Mouse (Mus musculus): Measurements from ENCODE around the gene Casp8. TPM values are rescaled to one million over a fixed set of nuclear protein-coding genes. Genes with fewer than 3 reads are reported as not detected.
"Not testable (repeated sequence)": the region's sequence is repeated elsewhere in the genome, so short reads cannot be mapped to it uniquely, and the experiment has no call there.

Gene Casp8
- polyA plus RNA-seq, 1 experiment from 2014 or later, result 25.8 TPM

DNA sequence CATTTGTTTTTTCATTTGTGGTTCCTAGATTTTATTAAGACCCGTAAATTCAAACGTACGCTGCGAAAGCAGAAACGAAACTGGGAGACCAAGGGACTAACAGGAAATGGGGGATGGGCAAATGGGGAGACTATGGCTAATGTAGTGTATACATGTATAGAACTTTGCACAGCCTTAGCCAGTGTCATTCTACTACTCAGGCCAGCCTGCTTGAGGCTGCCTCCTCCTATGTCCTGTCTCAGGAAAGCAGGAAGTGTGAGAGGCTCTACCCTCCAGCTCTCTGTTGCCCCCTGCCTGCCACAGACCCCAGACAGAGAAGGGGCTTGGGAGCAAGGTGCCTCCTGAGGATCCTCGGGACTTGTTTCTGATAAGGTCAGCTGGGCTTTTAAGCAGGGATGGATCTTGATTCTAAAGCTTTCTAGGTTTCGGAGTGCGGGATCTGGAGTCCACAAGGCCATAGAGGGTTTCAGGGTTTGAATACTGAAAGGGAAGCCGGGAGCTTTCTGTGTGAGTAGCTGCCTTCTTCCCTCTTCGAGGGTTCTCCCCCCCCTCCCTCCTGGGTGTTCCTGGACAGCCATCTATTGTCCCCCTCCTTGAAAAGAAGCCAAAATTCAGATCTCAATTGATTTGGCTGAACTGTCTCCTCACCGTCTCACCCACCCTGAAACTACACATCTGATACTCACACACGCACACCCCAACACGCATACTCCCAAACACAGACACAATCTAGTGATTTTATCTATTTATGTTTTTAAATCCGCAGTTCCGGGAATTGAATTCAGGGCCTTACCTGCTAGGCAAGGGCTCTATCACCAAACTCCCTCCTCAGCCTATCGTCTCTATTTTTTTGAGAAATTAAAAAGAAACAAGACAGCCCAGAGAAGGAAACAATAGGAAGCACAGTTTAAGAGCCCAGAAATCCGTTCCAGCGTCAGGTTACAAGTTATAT is 7.4 kb downstream of the Casp8 start:
- Histone ChIP-seq H3K4me3 (ENCODE audit: low read depth, low read length) (no peak overlapping the region), H3K27ac (ENCODE audit: low read depth, low read length) (no peak overlapping the region)
- ATAC-seq (replicated peaks; ENCODE audit: insufficient number of reproducible peaks, low FRiP score, low TSS enrichment), result no peak

DNA sequence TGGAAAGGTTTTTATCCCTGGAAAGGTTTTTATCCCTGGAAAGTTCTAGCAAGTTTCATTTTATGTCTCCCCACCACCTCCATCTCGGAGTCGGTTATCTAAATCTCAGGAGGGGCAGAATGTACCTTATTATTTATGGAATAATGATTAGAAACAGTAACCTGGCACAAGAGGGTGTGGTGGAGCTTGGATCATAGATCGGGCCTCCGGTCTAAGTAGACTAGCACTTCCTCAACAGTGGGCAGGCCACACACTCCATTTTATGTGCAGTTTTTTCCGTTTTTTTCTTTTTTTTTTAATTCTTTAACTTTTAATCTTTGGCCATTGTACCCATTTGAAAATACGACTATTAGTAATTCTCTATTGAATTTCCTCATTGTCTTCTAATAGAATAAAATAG is 8.4 kb downstream of the Casp8 start:
- Histone ChIP-seq H3K4me2 (no peak overlapping the region), H3K9me3 (replicated peaks; ENCODE audit: control insufficient read depth, low read length) (no peaks in the 10 kb centered on the region), H3K36me3 (ENCODE audit: control insufficient read depth, insufficient read depth, low read length) (no peaks in the 10 kb centered on the region), H3K4me1 (ENCODE audit: control insufficient read depth, insufficient read depth, low read length) (no peaks in the 10 kb centered on the region), H3K4me3 (ENCODE audit: low read depth, low read length) (no peak overlapping the region), H3K27ac (ENCODE audit: low read depth, low read length) (no peak overlapping the region), H3K27me3 (ENCODE audit: control insufficient read depth, insufficient read depth, low read length) (no peaks in the 10 kb centered on the region), H3K9ac (ENCODE audit: low read depth, low read length) (no peak overlapping the region)
- ATAC-seq (replicated peaks; ENCODE audit: insufficient number of reproducible peaks, low FRiP score, low TSS enrichment), result no peak
- WGBS (ENCODE audit: insufficient replicate concordance), result 80% methylated on average over 6 of the region's 6 CpGs

More for the DNA sequence above, 7.4 kb downstream of the Casp8 start:
- no peaks in the 10 kb centered on the region for H3K27me3 ChIP-seq (ENCODE audit: control insufficient read depth, insufficient read depth, low read length)
- WGBS (ENCODE audit: insufficient replicate concordance), result 85% methylated on average over 18 of the region's 18 CpGs
- no peak overlapping the region for H3K9ac ChIP-seq (ENCODE audit: low read depth, low read length)
- H3K4me1 ChIP-seq (ENCODE audit: control insufficient read depth, insufficient read depth, low read length), result no peaks in the 10 kb centered on the region
- no peaks in the 10 kb centered on the region for H3K36me3 ChIP-seq (ENCODE audit: control insufficient read depth, insufficient read depth, low read length)
- H3K4me2 ChIP-seq, result no peak overlapping the region
- no peaks in the 10 kb centered on the region for H3K9me3 ChIP-seq (replicated peaks; ENCODE audit: control insufficient read depth, low read length)

- WGBS (ENCODE audit: insufficient replicate concordance), result 65% methylated on average over 3 of the region's 3 CpGs
Observed at GRCm38 (mm10) chr1:58806651-58807050, 11.5 kb downstream of the Casp8 start.

DNA sequence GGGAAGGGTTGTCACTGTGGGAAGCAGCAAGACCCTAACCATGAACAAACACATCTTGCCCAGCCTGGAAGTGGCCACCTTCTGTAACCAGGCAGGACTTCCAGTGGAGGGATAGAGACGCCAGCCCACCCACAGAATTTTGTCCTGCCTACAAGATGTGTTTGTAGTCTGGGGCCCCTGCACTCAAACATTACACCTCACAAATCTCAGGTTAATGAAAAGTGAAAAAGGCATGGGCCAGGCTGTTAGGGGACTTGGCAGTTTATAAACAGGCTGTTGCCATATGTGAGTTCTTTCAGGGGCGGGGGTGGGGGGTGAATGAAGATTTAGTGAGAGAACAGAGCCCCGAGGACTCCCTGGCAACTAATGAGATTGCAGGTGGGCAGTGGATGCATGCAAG is 31.1 kb downstream of the Casp8 start:
- H3K27ac ChIP-seq (ENCODE audit: low read depth, low read length), result no peak overlapping the region
- H3K4me1 ChIP-seq (ENCODE audit: control insufficient read depth, insufficient read depth, low read length), result no peaks in the 10 kb centered on the region
- no peak overlapping the region for H3K4me3 ChIP-seq (ENCODE audit: low read depth, low read length)
- peaks cover 14% of the 10 kb centered on the region for H3K36me3 ChIP-seq (ENCODE audit: control insufficient read depth, insufficient read depth, low read length)
- no peaks in the 10 kb centered on the region for H3K9me3 ChIP-seq (replicated peaks; ENCODE audit: control insufficient read depth, low read length)
- H3K4me2 ChIP-seq, result no peak overlapping the region
- WGBS (ENCODE audit: insufficient replicate concordance), result 69% methylated on average over 3 of the region's 3 CpGs
- H3K9ac ChIP-seq (ENCODE audit: low read depth, low read length), result no peak overlapping the region
- no peak for ATAC-seq (replicated peaks; ENCODE audit: insufficient number of reproducible peaks, low FRiP score, low TSS enrichment)
- no peaks in the 10 kb centered on the region for H3K27me3 ChIP-seq (ENCODE audit: control insufficient read depth, insufficient read depth, low read length)

More at GRCm38 (mm10) chr1:58806651-58807050, 11.5 kb downstream of the Casp8 start:
- no peaks in the 10 kb centered on the region for H3K4me1 ChIP-seq (ENCODE audit: control insufficient read depth, insufficient read depth, low read length)
- H3K9me3 ChIP-seq (replicated peaks; ENCODE audit: control insufficient read depth, low read length), result no peaks in the 10 kb centered on the region
- H3K4me2 ChIP-seq, result no peak overlapping the region
- H3K9ac ChIP-seq (ENCODE audit: low read depth, low read length), result no peak overlapping the region
- ATAC-seq (replicated peaks; ENCODE audit: insufficient number of reproducible peaks, low FRiP score, low TSS enrichment), result no peak
- H3K4me3 ChIP-seq (ENCODE audit: low read depth, low read length), result no peak overlapping the region
- H3K36me3 ChIP-seq (ENCODE audit: control insufficient read depth, insufficient read depth, low read length), result no peaks in the 10 kb centered on the region
- H3K27ac ChIP-seq (ENCODE audit: low read depth, low read length), result no peak overlapping the region
- no peaks in the 10 kb centered on the region for H3K27me3 ChIP-seq (ENCODE audit: control insufficient read depth, insufficient read depth, low read length)

- no peak for ATAC-seq (replicated peaks; ENCODE audit: insufficient number of reproducible peaks, low FRiP score, low TSS enrichment)
- 84% methylated on average over 5 of the region's 5 CpGs for WGBS (ENCODE audit: insufficient replicate concordance)
- H3K9ac ChIP-seq (ENCODE audit: low read depth, low read length), result no peak overlapping the region
- H3K4me3 ChIP-seq (ENCODE audit: low read depth, low read length), result no peak overlapping the region
- no peaks in the 10 kb centered on the region for H3K4me1 ChIP-seq (ENCODE audit: control insufficient read depth, insufficient read depth, low read length)
- no peaks in the 10 kb centered on the region for H3K27me3 ChIP-seq (ENCODE audit: control insufficient read depth, insufficient read depth, low read length)
- H3K4me2 ChIP-seq, result no peak overlapping the region
- no peaks in the 10 kb centered on the region for H3K9me3 ChIP-seq (replicated peaks; ENCODE audit: control insufficient read depth, low read length)
- H3K36me3 ChIP-seq (ENCODE audit: control insufficient read depth, insufficient read depth, low read length), result peaks cover 21% of the 10 kb centered on the region
- no peak overlapping the region for H3K27ac ChIP-seq (ENCODE audit: low read depth, low read length)
Observed at GRCm38 (mm10) chr1:58830741-58831140, 35.6 kb downstream of the Casp8 start.

- ATAC-seq (replicated peaks; ENCODE audit: insufficient number of reproducible peaks, low FRiP score, low TSS enrichment), result no peak
- H3K4me1 ChIP-seq (ENCODE audit: control insufficient read depth, insufficient read depth, low read length), result no peaks in the 10 kb centered on the region
- H3K27ac ChIP-seq (ENCODE audit: low read depth, low read length), result no peak overlapping the region
- H3K4me2 ChIP-seq, result no peak overlapping the region
- no peaks in the 10 kb centered on the region for H3K27me3 ChIP-seq (ENCODE audit: control insufficient read depth, insufficient read depth, low read length)
- peaks cover 21% of the 10 kb centered on the region for H3K36me3 ChIP-seq (ENCODE audit: control insufficient read depth, insufficient read depth, low read length)
- H3K4me3 ChIP-seq (ENCODE audit: low read depth, low read length), result no peak overlapping the region
- 52% methylated on average over 2 of the region's 2 CpGs for WGBS (ENCODE audit: insufficient replicate concordance)
- H3K9ac ChIP-seq (ENCODE audit: low read depth, low read length), result no peak overlapping the region
- no peaks in the 10 kb centered on the region for H3K9me3 ChIP-seq (replicated peaks; ENCODE audit: control insufficient read depth, low read length)
Observed at GRCm38 (mm10) chr1:58832198-58832597, 37.0 kb downstream of the Casp8 start.

- not testable (repeated sequence) for H3K4me2 ChIP-seq; H3K36me3 ChIP-seq (ENCODE audit: control insufficient read depth, insufficient read depth, low read length); H3K27ac ChIP-seq (ENCODE audit: low read depth, low read length); ATAC-seq (replicated peaks; ENCODE audit: insufficient number of reproducible peaks, low FRiP score, low TSS enrichment); H3K4me1 ChIP-seq (ENCODE audit: control insufficient read depth, insufficient read depth, low read length); H3K9ac ChIP-seq (ENCODE audit: low read depth, low read length); H3K9me3 ChIP-seq (replicated peaks; ENCODE audit: control insufficient read depth, low read length); H3K4me3 ChIP-seq (ENCODE audit: low read depth, low read length); H3K27me3 ChIP-seq (ENCODE audit: control insufficient read depth, insufficient read depth, low read length)
- 80% methylated on average over 3 of the region's 3 CpGs for WGBS (ENCODE audit: insufficient replicate concordance)
Observed at GRCm38 (mm10) chr1:58856811-58857210, 61.6 kb downstream of the Casp8 start.

DNA sequence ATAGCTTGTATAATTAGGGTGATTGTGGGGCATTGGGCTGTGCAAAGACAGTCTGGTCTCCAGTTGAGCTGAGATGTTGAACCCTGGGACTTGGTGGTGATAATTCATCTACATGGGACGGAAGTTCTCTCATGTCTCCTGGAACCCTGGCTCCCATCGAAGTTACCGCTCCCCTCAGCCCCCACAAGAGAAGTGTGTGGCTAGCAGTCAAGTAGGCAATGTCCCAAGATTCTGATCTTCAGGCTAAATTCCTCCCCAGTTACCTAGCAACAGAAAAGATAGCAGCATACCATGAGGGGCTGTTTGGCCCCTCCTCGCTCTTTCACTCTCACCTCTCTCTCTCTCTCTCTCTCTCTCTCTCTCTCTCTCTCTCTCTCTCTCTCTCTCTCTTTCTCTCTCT is 64.0 kb downstream of the Casp8 start:
- not testable (repeated sequence) for H3K27ac ChIP-seq (ENCODE audit: low read depth, low read length); H3K9ac ChIP-seq (ENCODE audit: low read depth, low read length)

More for the DNA sequence above, 64.0 kb downstream of the Casp8 start:
- not testable (repeated sequence) for H3K27me3 ChIP-seq (ENCODE audit: control insufficient read depth, insufficient read depth, low read length); H3K4me3 ChIP-seq (ENCODE audit: low read depth, low read length); H3K4me1 ChIP-seq (ENCODE audit: control insufficient read depth, insufficient read depth, low read length); H3K9me3 ChIP-seq (replicated peaks; ENCODE audit: control insufficient read depth, low read length); H3K36me3 ChIP-seq (ENCODE audit: control insufficient read depth, insufficient read depth, low read length); ATAC-seq (replicated peaks; ENCODE audit: insufficient number of reproducible peaks, low FRiP score, low TSS enrichment); H3K4me2 ChIP-seq
- WGBS (ENCODE audit: insufficient replicate concordance), result 50% methylated on average over 3 of the region's 4 CpGs

Data from heart, embryonic 11.5 days (tissue).